Mouse (Mus musculus) urinary bladder, postnatal 14 days (tissue): ENCODE measurements around the gene Neurl3.

Source experiments
- DNase-seq: peaks from one replicate; pipeline ENCODE4 v3.0.0; 2021; ENCODE audit warnings: low spot score

Gene Neurl3

DNA sequence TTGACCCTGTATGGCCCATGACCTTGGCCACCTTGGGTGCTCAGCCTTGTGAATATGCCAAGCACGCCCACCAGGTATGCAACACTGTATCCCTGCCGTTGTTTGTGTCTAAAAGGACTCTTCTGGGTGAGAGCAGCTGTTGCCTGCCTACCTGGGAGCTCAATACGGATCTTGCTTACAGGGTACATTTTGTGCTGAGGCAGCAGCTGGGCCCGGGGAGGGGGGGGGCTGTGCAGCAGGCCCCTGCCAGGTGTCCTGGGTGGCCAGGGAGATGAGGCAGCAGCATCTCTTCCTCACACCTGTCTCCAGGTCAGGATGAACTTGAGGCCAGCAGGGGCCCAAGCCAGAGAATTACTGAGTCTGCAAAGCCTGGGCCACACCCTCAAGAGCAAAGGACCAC lies 23.6 kb upstream of the Neurl3 start:
- no peak for DNase-seq

DNA sequence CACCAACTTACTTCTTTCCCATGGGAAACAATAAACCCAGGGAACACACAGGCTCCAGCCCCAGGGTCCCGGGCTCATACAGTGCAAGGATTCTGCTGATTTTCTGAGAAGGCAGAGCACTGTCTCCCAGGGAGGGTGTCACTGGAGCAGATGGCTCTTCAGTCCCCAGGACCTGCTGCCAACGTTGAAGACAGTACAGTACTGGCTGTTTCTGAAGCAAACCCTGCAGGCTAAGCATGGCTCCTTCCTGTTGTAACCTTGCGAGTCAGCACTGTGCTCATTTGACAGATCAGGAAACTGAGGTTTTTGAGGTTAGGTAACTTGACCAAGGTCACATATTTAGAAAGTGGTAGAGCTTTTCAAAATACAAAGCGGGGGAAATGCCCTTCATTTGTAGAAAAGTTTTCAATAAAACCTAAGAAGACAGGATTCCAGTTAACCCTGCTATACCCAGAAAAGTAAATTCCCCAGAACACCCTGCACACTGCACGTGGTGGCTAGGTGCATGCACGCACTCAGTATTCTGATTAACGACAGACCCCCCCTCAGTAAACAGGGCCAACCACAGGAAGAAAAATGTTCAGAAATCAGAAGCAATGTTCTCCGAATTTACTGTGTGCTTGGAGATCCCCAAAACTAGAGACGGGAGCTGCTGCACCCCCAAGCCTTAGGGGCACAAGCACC lies 22.1 kb upstream of the Neurl3 start:
- no peak for DNase-seq

DNA sequence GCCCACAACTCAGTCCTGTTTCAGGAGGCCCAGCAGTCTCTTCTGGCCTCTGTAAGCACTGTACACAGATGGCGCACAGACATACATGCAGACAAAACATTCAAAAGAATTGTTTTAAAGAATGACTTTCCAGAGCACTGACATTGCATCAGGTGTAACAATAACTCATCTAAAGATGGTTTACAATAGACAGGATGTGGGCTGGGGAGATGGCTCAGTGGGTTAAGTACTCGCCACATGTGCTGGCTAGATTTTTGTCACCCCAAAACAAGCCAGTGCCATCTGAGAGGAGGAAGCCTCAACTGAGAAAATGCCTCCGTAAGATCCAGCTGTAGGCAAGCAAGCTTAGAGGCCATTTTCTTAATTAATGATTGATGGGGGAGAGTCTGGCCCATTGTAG lies 19.9 kb upstream of the Neurl3 start:
- DNase-seq: no peak

DNA sequence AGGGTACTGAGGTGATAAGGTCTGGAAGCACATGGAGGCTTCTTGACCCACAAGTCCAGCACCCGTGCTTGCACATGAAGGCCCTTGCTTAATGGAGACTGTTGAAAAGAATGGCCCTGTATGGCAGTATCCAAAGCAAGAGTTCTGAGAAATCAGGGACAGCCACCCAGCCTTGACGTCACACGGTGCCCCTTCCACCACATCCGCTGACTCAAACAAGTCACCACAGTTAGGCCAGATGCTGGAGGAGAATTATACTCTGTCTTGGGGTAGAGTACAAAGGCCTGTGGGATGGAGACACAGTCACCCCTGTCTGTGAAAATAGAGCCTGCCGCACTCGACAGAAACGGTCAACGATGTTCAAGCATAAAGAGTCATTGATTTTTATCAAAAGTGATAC lies 19.0 kb upstream of the Neurl3 start:
- no peak for DNase-seq

DNA sequence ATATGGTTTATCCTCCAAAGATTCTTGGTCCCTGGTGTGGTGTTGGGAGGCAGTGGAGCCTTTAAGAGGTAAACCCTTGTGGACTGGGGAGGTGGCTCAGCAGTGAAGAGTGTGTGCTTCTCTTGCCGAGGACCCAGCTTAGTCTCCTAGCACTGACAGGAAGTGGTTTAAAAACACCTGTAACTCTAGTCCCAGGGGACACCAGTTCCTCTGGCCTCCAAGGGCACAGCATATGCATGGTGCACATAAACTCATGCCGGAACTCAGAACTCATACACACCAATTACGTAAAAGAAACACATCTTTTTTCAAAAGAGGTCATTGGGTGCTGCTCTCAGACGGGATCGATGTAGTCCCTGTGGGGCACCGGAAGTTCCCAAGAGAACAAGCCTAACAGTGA lies 7.4 kb upstream of the Neurl3 start:
- DNase-seq: no peak

DNA sequence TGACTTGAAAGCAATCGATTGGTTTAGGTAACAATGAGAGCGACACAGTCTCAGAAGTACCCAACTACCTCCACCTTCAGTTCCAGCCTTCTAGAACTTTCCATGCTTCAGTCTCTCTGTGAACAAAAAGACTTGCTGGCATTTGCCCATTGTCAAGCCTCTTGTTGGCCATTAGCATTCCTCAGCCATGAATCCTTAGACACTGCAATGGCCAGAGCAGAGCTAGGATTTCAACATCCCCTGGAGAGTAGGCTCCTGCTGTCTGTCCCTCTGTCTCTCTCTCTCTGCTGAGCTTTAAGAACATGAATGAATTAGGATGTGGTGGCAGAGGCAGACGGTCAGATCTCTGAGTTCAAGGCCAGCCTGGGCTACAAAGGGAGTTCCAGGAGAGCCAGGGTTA lies 6.5 kb upstream of the Neurl3 start:
- DNase-seq: no peak

DNA sequence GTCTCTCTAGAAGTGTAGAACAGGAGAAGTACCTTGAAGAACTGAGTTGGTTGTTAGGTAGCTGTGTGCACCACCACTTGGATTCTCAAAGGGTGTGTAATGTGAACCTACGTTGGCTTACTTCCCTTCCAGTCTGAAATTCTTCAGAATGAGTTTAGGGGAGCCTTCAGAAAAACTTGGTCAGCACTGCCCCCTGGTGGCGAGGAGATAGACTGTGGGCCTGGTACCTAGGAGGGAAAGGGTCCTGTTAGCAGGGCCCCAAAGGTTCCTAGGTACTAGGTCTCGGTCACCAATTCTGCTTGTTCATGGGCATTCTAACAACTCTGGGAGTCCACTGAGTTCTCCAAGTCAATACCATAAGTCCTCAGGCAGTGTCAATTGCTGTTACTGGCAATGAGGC lies 4.7 kb upstream of the Neurl3 start:
- DNase-seq: peak; percentile 84

DNA sequence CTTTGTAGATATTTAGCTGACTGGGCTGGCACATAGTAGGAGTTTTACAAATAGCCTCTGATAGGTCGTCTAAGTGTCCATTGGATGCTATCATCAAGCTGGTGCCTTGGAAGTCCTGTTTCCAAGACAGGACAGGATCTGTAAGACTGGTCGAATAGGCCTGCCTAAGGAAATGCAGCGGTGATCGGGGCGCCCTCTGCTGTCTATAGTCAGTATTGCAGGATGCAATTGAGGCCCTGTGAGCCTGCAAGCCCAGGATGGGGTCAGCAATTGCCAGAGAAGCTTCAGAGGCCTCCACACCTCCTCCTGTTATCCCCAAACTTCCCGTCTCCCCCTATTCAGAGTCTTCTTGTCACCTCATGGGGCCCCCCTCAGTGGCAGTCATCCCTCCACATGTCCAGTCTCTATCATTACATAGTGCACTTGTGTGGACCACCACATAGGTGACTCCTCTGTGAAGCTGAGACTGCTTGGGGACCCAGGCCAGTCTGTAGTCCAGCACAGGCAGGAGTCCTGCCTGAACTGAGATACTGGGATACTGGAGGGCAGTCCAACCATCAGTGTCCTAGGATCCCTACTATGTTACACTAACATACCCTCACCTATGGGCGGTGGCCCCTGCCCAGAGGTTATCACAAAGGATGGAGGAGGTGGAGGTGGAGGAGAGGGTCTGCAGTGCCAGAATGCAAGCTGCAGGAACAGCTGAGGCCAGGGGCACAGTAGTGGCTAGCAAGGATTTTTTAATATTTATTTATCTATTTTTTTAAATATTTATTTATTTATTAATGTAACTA lies 3.0 kb upstream of the Neurl3 start:
- peak; percentile 81 for DNase-seq

DNA sequence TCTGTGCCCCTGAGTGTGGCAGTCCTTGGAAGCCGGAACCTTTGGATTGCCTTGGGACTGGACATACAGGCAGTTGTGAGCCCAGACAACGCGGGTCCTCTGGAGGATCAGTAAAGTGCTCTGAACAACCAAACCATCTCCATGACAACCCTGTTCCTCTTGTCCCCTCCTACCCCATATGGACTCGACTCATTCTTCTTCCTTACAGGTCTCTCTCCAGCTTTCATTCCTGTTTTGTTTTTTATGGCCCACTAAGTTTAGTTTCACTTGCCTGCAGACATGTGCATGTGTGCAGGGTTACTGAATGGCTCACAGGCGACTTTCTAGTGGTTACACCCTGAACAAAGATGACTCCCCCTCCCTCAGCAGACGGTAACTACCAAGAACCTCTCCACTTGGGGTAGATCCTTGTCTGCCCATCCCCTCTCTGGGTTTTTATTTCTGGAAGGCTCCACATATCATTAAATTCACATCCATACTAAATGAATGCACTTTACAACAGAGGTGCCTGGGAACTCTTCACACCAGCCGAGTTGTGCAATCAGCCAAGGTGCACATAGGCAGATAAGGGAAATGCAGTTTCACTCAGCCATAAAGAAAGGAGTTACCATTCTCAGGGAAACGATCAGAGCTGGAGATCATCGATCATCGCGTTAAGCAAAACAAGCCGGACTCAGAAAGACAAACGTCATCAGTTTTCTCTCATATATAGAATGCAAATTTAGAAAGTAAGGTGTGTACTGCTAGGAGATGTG lies 1.3 kb upstream of the Neurl3 start:
- DNase-seq: no peak

DNA sequence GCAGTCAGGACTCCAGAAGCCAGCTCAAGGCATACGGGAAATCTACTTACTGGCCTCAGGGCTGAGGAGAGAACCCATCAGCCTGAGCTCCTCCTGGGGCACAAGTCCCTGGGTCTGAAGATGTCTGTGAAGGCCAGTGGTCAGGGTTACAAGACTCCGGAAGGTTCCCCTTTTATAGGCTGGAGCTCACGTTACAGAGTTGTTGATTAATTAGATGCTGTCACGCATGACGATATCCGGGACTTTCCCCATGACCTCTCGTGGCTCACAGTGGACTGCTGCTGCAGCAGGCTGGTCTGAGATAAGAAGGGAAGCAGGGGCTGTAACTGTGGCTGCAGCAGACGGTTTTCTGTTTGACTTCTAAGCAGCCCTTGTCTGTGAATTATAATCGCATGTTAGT lies 1.2 kb downstream of the Neurl3 start:
- peak; percentile 29 for DNase-seq

DNA sequence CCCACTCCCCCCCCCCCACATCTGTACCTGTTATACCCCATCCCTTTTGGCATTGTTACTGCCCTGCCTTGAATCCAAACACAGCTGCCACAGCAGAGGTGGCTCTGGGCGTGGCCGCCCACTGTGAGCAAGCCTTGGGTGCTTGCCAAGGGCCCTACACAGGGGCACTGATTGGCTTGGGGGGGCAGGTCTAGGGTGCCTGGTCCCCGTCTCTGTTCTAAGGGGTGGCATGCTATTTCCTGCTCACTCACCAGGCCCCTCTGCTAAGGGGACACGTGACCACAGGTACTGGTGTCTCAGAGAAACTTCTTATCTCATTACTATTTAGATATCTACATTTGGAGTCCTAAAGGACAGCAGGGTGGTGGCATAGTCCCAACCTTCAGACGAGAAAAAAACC lies 1.9 kb downstream of the Neurl3 start:
- peak; percentile 60 for DNase-seq

DNA sequence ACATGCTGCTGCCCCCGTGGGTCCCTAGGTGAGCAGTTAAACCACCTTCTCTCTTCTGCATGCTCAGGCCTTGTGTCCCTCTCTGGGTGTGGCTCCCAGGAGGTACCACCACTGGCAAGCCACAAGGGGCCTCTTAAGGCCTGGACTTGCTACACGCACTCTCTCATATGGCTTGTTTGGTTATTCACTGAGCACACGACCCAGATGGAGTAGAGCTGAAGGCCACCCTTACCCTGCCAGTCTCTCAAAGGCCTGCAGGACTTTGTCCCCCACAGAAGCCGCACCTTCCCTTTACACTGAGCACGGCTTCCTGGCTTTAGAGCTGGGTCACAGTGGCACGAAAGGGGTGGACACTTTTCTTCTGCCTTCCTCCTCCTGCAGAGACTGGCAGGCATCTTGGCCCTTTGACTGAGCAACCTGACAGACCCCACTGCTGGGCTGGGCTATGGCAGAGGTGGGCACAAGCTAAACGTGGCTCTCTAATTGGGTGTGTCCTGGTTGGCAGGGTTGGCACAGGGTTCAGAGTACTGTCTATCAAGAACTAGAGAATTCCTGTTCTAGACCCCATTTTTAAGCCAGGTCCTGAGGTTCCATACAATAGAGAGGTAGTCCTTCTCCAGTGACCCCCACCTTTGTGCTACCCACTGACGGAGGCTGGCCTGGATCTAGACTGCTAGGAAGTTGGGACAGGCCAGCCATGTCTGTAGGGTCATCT lies 2.8 kb downstream of the Neurl3 start:
- DNase-seq: no peak

DNA sequence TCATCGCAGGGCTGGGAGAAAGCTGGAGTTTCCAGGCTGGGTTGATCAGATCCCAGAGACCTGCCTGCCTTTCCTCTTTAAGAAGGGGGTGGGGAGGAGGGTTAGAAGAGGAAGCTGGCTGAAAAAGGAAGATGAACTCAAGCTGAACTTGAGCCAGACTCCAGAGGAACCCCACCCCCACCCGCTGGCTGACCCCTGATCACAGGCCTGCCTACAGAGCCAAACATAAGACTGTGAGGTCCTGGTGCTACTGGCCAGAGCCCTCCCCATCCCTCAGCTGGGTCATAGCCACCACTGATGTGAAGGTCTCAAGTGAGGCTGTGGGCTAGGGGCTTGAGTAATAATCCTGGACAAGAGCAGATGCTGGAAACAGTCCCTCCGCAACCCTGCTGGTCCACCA lies 3.8 kb downstream of the Neurl3 start:
- DNase-seq: no peak

DNA sequence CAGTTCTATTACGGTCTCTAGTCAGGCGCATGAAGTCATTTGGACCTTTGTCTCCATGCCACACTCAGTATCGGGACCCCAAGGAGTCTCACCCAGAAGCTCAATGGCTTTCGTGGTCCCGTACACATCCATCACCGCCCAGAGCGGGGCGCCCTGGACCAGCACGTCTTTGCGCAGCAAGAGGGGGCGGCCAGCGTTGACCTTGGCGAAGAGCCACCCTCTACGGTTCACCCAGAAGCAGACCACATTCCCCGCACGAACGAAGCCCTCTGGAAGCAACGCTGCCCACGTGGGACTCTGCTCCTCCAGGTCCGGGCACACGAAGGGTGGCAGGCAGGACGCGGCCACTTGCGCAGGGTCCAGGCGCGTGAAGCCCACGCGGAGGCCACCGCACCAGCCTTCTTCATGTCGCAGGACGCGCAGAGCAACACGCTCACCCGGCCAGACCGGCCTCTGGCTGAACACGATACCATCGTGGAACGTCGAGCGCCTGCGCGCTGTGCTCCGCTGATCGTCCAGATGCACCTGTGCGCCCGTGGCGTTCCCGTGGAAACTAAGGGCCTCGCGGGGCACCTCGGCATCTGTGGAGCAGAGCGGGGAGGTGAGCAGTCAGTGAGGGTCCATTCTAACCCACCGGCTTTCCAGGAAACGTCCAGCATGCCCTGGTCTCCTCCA lies 5.2 kb downstream of the Neurl3 start:
- peak; percentile 54 for DNase-seq

DNA sequence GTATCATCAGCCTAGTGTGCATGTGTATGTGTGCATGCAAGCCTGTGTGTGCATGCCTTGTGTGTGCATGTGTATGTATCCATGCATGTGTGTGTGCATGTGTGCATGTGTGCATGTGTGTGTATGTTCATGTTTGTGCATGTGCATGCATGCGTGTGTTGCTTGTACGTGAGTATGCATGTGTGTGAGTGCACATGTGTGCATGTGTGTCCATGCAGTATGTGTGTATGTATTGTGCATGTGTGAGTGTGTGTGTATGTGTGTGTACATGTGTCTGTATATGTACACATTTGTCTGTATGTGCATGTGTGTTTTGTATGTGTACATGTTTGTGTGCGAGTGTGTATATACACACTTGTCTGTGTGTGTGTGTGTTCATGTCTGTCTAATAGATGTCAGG lies 6.9 kb downstream of the Neurl3 start:
- no peak for DNase-seq

DNA sequence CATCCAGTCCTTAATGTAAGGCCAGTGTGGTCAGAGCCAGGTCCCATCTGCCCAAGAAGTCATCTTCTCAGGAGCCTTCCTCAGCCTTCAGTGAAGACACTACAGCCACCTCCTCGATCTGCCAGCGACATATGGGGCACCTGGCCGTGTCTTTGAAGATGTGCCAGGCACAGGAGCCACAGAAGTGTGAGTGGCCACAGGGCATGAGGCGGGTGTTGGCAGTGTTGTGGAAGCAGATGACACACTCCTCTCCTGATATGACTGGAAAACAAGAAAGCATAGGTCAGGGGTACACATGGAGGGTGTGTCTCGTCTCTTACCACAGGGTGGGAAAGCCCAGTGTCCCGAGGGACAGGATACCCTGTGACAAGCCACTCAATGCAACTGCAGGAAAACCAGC lies 8.2 kb downstream of the Neurl3 start:
- DNase-seq: no peak

DNA sequence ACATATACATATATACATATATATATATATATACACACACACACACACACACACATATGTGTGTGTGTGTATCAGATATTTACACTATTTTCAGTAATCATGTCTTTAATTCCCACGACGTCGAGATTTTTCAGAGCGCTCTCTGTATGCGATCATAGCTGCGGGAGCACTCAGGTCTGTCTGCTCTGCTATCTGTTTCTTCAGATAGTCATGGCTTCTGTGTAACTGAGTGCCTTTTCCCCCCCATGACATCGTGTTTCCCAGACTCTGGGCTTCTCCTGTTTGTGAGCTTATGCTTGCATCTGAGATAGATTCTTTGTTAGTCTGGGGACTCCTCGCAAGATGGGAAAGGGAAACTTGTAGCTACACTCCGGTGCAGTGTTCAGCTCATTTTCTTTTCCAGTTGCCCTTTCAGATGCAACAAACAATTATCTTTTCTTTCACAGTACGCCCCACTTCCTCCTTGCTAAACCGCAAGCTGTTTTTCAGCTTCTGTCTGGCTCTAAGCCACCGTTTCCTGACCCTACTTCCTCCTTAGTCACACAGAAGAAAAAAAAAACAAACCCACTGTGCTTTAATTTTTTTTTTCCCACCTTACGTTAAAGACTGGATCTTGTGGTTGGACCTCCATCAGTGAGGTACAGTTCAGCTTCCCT lies 10.5 kb downstream of the Neurl3 start:
- peak; percentile 55 for DNase-seq

DNA sequence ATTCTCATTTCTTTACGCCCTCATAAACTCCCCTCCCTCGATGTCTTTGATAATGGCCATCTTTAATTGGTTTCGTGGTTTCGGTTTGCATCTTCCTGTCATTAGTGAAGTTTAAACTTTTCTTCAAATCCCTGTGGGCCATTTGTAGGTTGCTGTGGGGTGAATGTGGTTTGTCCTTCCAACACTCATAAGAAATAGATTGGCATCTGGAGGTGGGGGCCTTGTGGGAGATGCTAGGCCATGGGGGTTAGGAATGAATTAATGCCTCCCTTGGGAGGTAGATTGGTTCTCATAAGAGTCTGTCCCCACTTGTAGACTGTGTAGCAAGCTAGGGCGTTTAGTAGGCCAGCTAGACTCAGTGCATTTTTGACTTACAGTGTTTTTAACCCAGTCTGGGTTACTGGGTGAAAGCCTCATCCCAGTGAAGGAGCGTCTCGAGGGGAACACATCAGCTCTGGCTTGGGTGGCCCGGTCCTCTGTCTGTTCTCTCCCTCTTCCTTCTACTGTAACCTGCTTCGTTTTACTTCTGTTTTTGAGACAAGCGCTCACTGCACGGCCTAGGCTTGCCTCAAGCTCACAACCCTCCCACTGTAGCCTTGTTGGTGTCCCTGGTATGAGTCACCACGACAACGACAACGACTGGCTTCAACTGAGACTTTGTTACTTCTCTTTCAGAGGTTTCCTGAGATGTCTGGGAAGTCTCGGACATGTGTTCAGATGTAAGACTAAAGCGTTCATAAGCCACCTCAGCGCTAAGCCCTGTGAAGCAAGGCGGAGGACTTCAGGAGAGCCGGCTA lies 12.6 kb downstream of the Neurl3 start:
- no peak for DNase-seq

DNA sequence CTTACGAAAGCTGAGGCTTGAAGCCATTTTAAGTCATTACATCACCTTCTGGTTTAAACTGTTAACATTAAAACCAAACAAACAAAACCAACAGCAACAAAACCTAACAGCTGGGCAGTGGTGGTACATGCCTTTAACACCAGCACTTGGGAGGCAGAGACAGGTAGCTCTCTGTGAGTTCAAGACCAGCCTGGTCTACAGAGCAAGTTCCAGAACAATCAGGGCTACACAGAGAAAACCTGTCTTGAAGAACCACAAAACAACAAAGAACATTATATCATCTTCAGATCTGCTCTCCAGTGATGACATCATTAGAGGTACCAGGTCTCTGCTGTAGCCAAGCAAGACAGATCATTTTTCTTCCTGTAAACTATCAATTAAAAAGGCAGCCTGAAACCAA lies 14.1 kb downstream of the Neurl3 start:
- no peak for DNase-seq

DNA sequence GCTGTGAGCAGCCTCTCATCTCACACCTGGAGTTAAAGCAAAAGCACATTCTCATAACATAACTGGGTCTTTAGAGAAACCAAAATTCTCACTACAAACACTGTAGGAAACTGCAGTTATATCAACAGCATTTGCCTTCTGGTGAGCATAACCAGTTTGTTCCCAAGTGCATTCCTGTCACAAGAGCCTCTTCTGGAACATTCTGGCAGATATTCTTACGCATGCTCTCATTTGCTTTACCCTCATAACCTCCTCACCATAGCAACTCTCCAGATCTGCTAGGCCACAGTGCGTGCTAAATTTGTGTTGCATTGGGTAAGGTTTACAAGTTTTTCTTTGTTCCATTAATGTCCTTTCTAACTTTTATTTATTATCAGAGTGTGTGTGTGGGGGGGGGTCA lies 15.2 kb downstream of the Neurl3 start:
- DNase-seq: no peak

DNA sequence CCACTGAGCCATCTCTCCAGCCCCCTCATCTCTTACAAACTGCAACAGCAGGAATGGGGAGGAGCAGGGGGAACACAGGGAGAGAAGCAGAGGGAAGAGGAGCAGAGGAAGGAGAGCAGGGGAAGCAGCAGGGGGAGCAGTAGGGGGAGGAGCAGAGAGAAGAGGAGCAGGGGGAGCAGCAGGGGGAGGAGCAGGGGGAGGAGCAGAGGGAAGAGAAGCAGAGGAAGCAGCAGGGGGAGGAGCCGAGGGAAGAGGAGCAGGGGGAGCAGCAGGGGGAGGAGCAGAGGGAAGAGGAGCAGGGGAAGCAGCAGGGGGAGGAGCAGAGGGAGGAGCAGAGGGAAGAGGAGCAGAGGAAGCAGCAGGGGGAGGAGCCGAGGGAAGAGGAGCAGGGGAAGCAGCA lies 15.8 kb downstream of the Neurl3 start:
- no peak for DNase-seq
